Mouse (Mus musculus) mesoderm, embryonic 11.5 days (tissue): ENCODE measurements around the gene Thrsp.
A peak's percentile ranks its signal among the peaks of the same experiment; 100 is the strongest.

Experiments
- DNase-seq: peaks from one replicate; pipeline ENCODE4 v3.0.0-alpha.2; 2012; ENCODE audit warnings: low read depth, low spot score

Thrsp gene

GRCm38 (mm10) chr7:97418717-97419116, 1.2 kb upstream of the Thrsp start:
- no peak for DNase-seq

- no peak for DNase-seq
These were observed 1.1 kb downstream of the Thrsp start for GRCm38 (mm10) chr7:97416473-97416872.

GRCm38 (mm10) chr7:97414915-97415687, 2.4 kb downstream of the Thrsp start:
- DNase-seq, result no peak

- no peak for DNase-seq
These were observed 3.1 kb downstream of the Thrsp start for GRCm38 (mm10) chr7:97414426-97414825.

GRCm38 (mm10) chr7:97413981-97414380, 3.5 kb downstream of the Thrsp start:
- no peak for DNase-seq

GRCm38 (mm10) chr7:97411575-97411974, 6.0 kb downstream of the Thrsp start:
- DNase-seq, result no peak

GRCm38 (mm10) chr7:97411106-97411505, 6.4 kb downstream of the Thrsp start:
- no peak for DNase-seq

GRCm38 (mm10) chr7:97407145-97407544, 10.4 kb downstream of the Thrsp start:
- no peak for DNase-seq

- peak; percentile 86 for DNase-seq
These were observed 17.4 kb downstream of the Thrsp start, which contains the start of gene Ndufc2 for GRCm38 (mm10) chr7:97399960-97400715. Ndufc2 (plus strand) TSS chr7:97400003.

GRCm38 (mm10) chr7:97398943-97399342, 18.6 kb downstream of the Thrsp start:
- DNase-seq, result no peak

- no peak for DNase-seq
These were observed 23.2 kb downstream of the Thrsp start for GRCm38 (mm10) chr7:97394375-97394774.

- DNase-seq, result no peak
These were observed 25.5 kb downstream of the Thrsp start for GRCm38 (mm10) chr7:97392079-97392445.

GRCm38 (mm10) chr7:97391293-97392078, 26.0 kb downstream of the Thrsp start:
- DNase-seq, result peak; percentile 30

- no peak for DNase-seq
These were observed 29.0 kb downstream of the Thrsp start for GRCm38 (mm10) chr7:97388541-97388940.

GRCm38 (mm10) chr7:97387561-97388147, 29.9 kb downstream of the Thrsp start:
- no peak for DNase-seq

GRCm38 (mm10) chr7:97386806-97387370, 30.6 kb downstream of the Thrsp start:
- DNase-seq, result no peak

GRCm38 (mm10) chr7:97386106-97386805, 31.3 kb downstream of the Thrsp start:
- DNase-seq, result no peak

- DNase-seq, result no peak
These were observed 33.9 kb downstream of the Thrsp start for GRCm38 (mm10) chr7:97383496-97384132.

GRCm38 (mm10) chr7:97382661-97383060, 34.9 kb downstream of the Thrsp start:
- DNase-seq, result no peak

- DNase-seq, result no peak
These were observed 36.9 kb downstream of the Thrsp start for GRCm38 (mm10) chr7:97380500-97381123.
